Mouse (Mus musculus) cortical plate, adult 2 months (tissue): ENCODE data around the gene Epha6.

Experiments used
- CTCF ChIP-seq: fragments of 200-500 bp; IDR thresholded peaks from 2 replicates; pipeline ENCODE4 v1.5.1; 2011; ENCODE audit warnings: mild to moderate bottlenecking, control low read depth, low read length; ENCODE audit not compliant: insufficient read depth; ENCODE audit errors: extremely low read depth
- POLR2A ChIP-seq: fragments of 200-500 bp; IDR thresholded peaks from 2 replicates; pipeline ENCODE4 v1.6.1; 2011; ENCODE audit warnings: mild to moderate bottlenecking, low read length, control low read depth; ENCODE audit not compliant: insufficient read depth; ENCODE audit errors: extremely low read depth

DNA sequence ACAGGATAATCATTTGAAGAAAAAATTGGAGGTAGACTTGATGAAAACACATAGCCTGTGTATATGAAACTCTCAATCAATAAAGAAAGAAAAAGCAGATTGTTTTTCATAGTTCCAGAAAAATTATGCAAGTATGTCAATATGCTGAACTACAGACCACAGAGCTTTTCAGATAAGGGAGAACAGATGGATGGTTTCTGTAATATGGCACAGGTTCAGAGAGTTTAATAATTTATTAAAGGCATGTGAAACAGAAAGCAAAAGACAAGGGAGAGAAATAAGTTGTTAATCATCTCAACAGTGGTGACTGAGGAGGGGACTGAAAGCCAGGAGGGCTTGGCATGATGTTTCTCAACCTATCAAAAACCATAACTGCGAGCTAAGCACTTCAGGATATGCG lies 372.3 kb downstream of the Epha6 start:
- TF ChIP-seq POLR2A (no peak), CTCF (no peak)
